Mouse (Mus musculus): ENCODE measurements around the gene Swt1.

Gene Swt1

DNA sequence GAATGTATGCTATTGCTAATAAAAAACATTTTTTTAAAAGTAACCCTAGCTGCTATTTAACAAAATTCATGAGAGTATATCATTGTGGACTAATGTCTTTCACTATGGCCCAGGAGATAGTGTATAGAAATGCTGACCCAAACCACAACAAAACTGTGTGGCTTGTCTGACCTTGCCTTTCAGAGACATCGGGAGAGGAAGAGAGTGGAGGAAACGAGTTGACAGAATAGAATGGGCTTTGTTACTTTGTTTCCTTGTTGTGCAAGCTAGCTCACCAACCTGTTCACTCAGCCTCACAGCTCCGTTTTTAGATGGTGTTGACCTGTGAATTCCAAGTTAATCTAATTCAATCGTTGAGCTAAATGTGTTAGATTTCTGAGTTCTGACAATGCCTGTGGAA is 107.8 kb downstream of the Swt1 start:
- no peak for DNase-seq (ENCODE audit: low read depth, low spot score)

DNA sequence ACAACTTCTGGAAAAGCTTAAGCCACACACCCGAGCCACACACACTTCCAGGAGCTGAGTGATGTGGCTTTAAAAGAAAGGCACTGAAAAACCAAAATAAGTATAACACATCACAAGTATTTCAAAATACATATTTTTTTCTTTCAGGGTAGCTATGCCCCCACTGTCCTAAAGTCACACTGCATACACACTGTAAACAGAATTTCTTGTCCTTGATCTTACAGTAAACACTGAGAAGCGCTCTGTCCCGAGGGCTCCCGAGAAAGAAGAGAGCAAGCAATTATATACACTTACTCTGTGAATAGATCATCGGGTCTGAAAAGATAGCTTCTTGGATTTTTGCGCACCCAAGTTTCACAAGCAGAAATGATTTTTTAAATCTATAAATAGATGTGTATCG is 109.0 kb downstream of the Swt1 start:
- DNase-seq (ENCODE audit: low read depth, low spot score) = no peak

Data from R1 (cell line).